Mouse (Mus musculus) retina, embryonic 14.5 days (tissue): ENCODE measurements at regions not wholly inside any gene's neighbourhood (a gene's known extent, or its start where the extent isn't known, plus 50 kb on each side); places are given as distances from the start of the nearest gene placed in this dataset.

Experiments used
- DNase-seq: peaks from one replicate; pipeline ENCODE4 v3.0.0-alpha.2; 2015; ENCODE audit warnings: low spot score

DNA sequence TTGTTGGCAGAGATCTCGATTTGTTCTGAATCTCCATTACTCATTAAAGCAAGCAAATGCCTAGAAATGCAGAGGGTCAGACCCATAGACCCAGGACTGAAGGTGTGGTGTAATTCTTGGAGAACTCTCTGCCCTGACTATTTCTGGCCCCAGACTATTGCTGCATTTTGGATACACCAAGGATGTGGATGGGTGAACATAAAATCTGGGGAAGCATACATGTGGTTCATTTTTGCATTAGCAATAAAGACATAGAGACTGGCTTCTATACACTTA, 303.0 kb downstream of the Meis1 start:
- DNase-seq, result no peak

DNA sequence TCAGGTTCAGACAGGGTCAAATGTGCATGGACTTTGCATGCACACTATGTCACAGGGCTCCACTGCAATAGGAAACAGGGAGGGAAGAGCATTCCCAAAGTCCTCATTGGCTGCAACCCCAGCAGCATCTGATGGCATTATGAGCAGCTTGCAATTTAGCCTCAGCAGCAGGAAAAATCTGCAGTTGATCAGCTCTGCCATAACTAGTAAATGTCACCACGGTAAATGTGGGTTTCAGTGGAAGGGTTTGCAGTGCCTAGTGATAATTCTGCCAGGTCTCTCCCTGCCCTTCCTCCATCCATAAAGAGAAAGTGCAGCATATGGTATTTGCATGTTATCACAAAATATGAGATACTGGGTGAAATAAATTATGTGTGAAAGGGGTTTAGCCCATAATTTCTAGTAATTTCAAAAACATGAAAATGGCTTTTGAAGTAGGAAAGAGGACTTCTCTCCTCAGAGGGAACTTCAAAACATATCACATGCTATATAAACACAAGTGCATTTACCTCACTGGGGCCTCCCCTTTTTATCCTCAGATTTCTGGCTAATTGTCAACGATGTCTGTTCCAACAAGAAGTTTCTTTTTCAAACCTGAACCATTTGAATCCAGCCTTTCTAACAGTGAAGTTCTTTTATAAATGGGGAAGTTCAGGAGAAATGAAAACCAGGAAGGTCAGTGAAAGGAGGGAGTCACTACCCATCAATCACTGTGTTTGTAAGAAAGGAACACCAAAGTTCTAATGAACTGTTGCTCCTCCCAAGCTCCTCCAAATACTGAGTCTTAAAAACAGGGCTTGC, 303.5 kb downstream of the Meis1 start:
- DNase-seq, result no peak

DNA sequence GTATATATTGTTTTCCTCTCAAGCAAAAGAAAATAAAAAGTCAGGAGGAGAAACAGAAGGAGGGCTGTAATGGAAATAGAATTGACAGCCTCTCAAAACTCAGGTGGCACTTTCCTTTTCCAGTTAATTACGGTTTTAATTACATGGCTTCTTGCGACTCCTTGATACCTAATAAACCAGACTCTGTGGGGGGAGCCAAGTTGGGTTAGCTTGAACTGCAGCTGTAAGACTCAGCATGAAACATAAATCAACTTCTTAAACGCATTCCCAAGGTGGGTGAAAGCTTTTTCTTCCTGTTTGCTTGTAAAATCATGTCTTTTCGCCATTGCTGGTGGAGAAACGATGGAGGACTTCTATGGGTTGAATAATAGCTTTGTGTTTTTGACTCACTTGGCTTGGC, 304.4 kb downstream of the Meis1 start:
- no peak for DNase-seq

DNA sequence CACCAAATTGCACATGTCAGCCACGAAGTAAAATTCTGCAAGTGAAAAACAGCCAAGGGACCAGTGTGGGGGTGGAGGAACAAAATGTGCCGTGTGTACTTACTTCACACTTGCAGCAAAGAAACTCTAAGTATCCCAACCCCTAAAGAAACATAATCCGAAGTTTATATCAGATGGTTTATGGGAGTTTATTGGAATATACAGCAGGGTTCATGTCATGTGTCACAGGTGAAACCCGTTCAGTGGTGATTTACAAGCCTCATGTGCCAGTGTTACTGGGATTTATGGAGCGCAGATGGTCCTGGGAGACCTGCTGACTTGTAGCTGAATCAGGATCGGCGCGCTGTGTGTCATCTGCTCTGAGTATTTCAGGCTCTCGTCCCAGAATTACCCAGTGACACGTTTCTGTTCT, 306.1 kb downstream of the Meis1 start:
- DNase-seq, result no peak

DNA sequence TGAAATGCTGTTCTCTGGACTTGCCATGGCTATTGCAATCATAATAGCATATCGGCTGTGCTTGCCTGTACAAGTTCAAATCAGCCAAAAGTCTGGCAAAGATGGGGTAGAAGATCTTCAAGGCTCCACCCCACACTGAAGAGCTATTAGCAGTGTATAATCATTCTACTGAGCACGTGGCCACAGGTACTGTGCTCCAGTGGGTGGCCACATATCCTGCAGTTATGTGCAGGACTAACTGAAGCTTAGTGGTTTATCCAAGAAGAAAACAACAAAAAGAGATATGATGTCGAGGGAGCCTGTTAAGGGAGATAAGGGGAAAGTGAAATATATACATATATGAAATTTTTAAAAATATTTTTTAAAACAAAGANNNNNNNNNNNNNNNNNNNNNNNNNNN, 309.2 kb downstream of the Meis1 start:
- no peak for DNase-seq

DNA sequence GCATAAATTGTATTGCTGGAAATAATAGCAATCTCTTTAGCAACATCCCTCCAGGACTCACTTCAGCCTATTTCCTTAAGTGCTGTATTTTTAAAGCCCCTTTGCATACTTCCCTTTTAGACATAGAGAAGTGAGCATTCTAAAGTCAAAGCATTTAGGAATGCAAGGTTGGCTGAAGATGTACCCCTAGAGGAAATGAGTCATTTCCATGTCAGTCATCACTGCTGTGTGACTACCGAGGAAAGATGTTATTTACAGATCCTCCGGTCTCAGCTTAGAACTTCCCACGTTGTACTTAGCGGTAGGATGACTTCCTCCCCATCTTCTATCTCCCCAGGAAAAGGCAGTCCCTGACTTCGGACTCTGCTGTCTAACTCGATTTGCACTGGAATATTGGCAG, 337.2 kb downstream of the Meis1 start:
- no peak for DNase-seq

DNA sequence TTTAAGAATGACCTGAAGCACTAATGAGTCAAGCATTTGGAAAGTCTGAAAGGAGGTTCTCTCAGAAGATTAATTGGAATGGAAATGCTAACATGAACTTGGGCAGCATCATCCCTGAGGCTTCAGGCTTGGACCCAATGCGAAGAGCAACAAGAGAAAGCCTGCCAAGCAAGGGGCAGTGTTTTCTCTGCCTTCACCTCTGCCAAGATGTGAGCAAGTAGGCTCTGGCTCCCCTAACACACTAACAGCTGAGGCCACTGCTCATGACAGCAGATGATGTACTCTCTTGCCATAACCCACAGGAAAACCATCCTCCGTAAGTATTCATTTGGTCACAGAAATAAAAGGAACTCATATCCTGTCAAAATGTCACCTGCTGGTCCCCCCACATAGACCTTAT, 341.9 kb downstream of the Meis1 start:
- no peak for DNase-seq

DNA sequence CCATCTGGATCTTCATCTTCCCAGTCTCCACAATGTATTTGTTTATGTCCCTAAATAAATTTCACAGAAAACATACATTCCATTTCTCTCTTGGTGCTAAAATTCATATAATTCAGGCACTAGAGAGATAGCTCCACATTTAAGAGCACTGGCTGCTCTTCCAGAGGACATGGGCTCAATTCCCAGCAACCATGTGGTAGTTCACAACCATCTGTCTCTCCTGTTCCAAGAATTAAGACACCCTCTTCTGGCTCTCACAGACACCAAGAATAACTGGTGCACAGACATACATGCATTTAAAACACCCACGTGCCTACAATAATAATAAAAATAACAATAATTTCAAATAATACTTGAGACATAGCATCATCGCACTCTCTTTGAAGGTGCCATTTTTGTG, 347.8 kb downstream of the Meis1 start:
- no peak for DNase-seq

DNA sequence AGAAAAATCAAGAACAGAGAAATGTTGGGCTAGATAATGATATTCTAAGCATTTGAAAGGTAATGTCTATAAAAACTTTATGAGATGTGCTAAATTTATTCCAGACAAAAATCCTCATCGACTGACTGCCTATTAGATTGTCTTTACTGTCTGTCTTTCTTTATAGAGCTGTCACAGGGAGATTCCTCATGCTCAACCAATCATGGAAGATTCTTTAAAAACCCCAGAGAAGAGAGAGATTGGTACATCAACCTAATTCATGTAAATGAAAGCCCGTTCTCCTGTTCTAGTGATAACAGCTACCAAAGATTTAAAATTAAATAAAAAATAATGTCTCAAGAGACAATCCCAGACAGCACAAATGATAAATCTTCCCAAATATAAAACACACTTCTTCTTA, 349.5 kb downstream of the Meis1 start:
- DNase-seq, result peak; percentile 25

DNA sequence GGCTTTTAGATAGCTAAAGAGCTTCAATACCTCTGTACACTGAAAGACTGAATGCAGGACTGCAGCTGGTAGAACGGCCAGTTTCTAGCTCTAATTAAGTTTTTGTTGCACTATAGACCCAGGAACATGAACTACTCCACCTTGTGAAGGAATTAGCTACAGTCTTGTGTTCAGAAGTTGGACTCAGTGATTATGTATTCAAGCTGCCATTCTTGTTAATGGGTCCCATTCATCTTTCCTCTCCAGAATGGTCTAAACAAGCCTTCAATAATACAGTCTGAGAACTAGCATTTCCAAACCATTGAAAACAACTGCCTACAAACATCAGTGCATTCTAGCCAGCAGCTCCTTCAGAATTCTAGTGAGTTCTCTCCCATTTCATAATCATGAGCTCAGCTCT, 362.4 kb downstream of the Meis1 start:
- DNase-seq, result no peak

DNA sequence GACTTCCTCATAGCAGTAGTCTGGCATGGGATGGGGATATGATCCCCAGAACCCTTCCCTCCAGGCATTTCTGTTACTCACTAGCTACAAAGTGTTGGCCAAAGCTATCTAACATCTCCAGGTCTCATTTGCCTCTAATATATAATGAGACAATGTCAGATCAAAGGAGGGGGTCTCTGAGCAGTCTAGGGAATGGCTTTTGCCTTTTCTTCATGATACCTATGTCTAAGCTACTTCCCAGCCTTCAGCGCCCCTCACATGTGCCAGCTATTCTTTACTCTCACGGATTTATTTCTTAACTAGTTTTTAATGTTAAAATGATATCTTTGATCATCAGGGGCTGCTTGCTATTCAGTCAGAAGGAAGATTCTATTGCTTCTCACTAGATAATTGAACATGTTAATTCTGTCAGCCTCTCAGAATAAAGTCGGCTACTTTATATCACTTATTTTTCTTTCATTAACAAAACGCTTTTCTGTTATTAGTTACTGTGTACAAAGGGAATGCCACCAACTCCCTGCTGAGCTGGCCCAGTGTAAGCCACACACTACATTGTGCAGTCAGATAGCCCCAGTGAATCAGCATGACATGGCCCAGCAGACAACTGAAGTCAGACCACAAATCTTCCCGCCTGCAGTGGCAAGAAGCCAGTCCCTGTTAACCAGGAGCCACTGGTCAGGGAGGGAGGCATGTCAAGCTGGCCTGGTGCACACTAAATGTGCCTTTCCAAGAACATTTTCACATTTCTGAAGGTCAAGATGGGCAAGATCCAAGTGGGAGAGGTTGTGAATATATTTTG, 386.6 kb downstream of the Meis1 start:
- no peak for DNase-seq

DNA sequence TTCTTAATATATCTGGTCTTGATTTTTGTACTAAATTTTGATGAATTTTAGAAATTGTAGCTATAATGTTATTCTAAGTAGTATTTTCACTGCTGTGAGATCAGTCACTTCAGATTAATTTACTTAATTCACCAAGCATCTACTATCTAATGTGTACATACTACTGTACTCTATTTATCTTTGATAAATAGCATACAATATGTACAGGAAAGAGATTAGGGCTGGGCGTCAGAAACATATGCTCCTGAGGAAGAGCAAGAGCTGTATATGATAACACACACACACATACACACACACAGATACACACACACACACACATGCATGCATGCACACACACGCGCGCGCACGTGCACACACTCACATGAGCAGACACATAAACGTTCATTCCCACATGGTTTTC, 387.2 kb downstream of the Meis1 start:
- DNase-seq, result no peak

DNA sequence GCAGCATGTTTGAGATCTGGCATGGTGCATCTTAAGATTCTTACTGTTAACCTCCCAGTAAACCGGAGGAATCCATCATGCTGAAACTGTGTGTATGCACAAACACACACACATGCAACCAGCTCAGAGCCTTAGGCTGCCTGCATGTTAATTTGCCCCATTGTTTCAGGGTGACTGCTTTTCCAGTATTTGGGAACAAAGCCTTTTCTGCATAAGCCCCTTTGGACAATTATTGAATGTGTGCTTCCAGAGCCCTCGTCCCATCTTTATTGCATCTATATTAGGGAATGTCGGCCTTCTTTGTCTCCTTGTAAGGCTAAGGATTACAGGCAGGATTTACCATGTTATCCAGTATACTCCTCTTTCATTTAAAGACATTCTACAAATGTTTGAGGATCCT, 397.0 kb downstream of the Meis1 start:
- peak; percentile 72 for DNase-seq

DNA sequence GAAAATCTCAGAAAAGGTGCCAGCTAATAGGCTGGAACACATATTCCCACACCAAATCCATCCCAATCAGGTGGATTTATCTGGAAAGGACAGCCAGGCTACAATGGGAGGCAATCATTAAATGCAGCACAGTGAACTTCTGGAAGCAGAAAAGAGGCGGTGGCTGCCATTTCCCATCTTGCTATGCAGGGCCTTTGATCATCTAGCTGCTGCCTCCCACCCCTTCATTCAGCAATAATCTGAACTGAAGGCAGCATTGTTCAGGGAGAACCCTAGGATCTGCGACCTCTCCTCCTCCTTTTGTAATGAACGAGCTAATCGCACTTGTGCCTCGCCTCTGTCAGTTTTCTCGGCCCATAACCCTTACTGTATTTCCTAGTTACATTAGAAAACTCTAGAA, 413.9 kb downstream of the Meis1 start:
- DNase-seq, result peak; percentile 79

DNA sequence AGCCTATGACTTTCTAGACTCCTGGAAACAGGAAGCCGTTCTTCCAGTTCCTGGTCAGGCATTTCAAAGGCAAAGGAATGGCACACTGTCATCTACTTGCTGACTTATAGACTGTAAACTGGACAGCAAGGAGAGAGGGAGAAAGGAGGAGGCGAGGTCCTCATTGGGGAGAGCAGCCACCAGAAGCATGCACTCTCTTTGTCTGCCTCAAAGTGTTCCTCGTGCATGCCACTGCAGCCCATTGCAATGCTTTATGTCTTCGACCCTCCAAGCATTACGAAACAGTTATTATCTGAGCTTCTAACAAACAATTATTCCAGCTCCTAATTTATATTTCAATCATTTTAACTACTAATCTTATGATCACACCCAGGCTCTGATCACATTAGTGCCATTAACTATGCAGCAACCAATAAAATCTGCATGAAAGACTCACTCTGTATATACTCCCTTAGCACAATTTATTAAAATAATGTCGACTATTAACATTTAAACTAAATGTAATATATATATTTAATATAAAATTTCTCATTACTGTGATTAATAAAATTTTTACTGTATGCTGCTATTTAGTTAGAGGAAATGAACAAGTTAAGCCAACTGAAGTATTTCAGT, 417.1 kb downstream of the Meis1 start:
- no peak for DNase-seq

DNA sequence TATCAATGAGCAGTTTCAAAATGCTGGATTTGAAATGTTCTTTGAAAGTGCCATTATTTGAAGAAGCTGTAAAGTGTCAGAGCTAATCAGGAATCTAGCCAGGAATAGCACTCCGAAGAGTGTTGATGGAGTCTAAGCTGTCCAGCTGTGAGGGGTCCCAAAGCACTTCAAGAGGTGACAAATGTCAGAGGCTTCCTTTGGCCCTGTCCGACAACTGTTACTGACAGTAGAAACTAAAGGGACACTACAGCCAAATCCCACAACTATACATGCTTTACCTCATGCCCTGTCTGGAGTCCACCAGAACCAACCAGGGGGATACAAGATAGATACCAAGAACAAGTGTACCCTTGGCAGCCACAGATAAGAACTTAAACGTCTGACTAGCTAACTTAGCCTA, 420.4 kb downstream of the Meis1 start:
- DNase-seq, result no peak

DNA sequence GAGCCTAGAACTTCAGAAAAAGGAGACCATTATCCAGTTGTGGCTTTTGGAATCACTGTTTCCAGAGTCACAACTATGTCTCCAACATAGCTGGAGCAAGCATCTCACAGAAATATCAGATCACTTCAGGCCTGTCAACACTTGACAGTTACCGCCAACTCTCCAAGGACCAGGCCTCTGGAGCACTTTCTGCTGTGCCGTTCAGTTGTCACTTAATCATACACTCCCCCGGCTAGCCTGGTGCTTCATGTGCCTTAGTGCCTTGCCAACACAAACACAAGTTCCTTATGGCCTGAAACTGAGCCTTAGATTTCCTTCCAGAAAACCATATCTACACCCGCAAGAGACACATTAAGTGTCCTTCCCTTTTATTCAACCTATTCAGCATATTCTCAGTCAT, 421.8 kb downstream of the Meis1 start:
- no peak for DNase-seq

DNA sequence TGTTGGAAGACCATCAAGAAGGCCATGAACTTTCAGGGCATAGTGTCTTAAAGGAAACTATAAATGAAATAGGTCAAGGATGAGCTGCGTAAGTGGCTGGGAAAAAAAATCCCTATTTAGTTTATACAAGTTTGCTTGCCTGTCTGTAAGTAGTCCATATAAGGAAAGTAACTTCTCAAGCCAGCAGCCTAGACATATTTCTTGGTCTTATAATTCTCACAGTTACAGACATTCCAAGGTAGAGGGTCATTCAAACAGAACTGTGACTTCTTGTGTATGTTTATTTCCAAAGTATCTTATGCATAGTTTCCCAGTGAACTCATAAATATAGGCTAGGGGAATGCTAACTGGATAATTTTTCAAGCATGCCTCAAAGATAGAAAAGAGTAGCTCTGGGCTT, 428.3 kb downstream of the Meis1 start:
- DNase-seq, result no peak

DNA sequence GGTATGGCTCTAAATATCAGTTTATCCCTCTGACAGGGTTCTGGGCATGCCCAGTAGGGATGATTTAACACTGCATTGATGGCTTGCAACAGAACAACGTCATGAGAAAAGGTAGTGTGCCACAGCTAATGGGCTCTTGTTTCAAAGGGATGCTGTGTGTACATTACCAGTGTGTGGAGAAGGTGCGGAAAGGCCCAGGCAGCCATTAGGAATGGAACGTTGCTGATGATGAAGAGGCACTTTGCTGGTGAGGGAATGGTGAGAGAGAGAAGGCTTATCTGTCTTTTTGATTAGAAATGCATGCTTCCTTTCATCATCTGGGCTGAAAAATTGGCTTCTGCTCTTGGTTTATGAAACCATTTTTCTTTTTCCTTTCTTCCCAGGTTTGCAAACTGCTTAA, 432.3 kb downstream of the Meis1 start:
- no peak for DNase-seq

DNA sequence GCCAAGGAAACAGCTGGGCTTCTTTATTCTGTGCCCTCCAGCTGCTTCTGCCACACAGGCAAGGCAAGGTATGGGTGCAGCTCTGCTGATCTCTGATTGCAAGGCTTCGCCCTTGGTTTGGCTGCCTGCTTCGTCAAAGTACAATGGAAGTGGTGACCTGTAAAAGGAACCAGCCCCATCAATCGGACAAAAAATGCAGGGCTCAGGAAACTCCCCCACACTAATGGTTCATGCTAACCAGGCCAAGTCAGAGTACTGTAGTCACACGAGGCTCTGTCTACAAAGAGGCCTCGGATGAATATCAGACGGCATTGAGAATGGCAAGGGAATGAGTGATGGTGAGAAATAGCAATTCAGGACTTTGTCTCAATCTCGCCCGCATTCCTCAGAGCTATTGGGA, 433.8 kb downstream of the Meis1 start:
- peak; percentile 38 for DNase-seq

DNA sequence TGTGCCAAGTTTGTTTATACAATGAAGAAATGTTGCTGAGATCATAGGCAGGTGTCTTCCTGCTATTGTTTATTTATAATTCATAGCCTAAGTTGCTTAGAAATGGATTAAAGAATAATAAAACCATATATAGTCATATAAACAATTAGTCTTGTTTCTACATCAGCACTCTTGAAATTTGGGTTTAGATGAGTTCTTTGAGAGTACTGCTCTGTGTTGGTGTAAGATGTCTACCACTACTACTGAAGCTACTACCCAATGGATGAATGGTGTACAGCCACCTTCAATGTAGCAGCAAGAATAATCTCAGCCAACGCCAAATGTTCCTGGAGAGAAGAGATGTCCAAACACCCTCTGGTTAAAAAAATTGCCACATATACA, 436.0 kb downstream of the Meis1 start:
- DNase-seq, result no peak

DNA sequence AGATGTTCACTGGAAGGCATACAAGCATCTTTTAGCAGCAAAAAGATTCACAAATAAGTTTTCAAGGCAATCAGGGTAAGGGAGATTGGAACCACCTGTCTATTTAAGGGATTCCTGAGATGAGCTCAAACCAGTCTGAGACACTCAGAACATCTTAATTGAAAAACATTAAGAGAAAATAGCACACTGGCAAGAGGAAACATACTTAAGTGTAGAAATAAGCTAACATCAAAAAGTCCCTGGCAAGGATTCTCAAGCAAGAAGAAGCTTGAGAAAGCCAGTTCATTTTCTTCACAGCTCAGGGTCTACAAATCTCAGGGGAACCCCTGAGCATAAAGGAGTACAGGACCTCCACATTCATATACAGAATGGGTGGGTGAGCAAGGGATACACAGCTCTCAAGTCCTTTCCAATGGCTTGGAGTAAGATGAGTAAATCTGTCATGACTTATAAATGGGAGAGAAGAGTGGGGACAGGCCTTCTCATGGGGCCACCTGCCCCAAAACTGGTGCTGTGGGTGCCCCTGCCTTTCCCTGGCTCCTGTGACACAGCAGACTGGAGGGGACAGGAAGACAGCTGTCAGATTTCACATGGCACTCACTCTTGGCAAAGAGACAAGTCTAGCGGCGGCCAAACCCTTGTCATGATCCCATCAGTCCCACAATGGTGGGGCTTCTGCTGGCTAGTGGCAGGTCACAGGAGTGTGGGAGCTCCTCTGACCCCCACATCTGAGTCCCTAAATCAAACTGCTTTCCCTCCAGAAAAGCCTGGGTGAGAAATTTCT, 436.6 kb downstream of the Meis1 start:
- DNase-seq, result no peak
